Mouse (Mus musculus) hindbrain, embryonic 10.5 days (tissue): ENCODE data around the gene Iffo2. TPM values are rescaled to one million over a fixed set of nuclear protein-coding genes. Genes with fewer than 3 reads are reported as not detected.

Experiments used
- DNase-seq: peaks from one replicate; pipeline ENCODE4 v3.0.0-alpha.2; 2017; ENCODE audit warnings: low spot score
- H3K27ac ChIP-seq: fragments of 300-500 bp; sonication (generic); 2 replicates; pipeline ENCODE4 v1.5.1; 2016; ENCODE audit warnings: mild to moderate bottlenecking, moderate library complexity
- H3K27me3 ChIP-seq: fragments of 300-500 bp; sonication (generic); 2 replicates; pipeline ENCODE4 v1.6.1; 2016; ENCODE audit warnings: mild to moderate bottlenecking; ENCODE audit not compliant: poor library complexity, insufficient read depth, severe bottlenecking
- H3K36me3 ChIP-seq: fragments of 300-500 bp; sonication (generic); 2 replicates; pipeline ENCODE4 v1.6.1; 2016; ENCODE audit warnings: mild to moderate bottlenecking, moderate library complexity
- H3K4me1 ChIP-seq: fragments of 300-500 bp; sonication (generic); replicated peaks from 2 replicates; pipeline ENCODE4 v1.6.1; 2016; ENCODE audit warnings: mild to moderate bottlenecking
- H3K4me3 ChIP-seq: fragments of 300-500 bp; sonication (generic); 2 replicates; pipeline ENCODE4 v1.5.1; 2016; ENCODE audit warnings: mild to moderate bottlenecking, moderate library complexity
- H3K9me3 ChIP-seq: fragments of 300-500 bp; sonication (generic); 2 replicates; pipeline ENCODE4 v1.6.1; 2016; ENCODE audit warnings: mild to moderate bottlenecking, moderate library complexity
- WGBS: fragments of 180-500 bp; shearing (Covaris S2); methylation state at CpG from one replicate; pipeline ENCODE4 v1.1.7; 2016; 5-methylcytosine and 5-hydroxymethylcytosine counted together
- polyA plus RNA-seq: library from polyadenylated mRNA; unstranded; fragments of >200 nt; fragmentation: Nextera tagmentation; extraction: Ambion mirVana; gene quantifications from 2 replicates; pipeline ENCODE4 v1.2.1, GENCODE M21; 2016

Iffo2 gene
- polyA plus RNA-seq, 1 experiment from 2014 or later = 3.6 TPM

GRCm38 (mm10) chr4:139577006-139577405 is 46.7 kb downstream of the Iffo2 start:
- H3K27me3 ChIP-seq = peaks cover 37% of the 10 kb centered on the region
- no peaks in the 10 kb centered on the region for H3K36me3 ChIP-seq
- 86% methylated on average over 7 of the region's 7 CpGs for WGBS
- peak overlapping the region; percentile 91 for H3K4me3 ChIP-seq
- H3K4me1 ChIP-seq = peaks cover 83% of the 10 kb centered on the region
- no peaks in the 10 kb centered on the region for H3K9me3 ChIP-seq
- DNase-seq = no peak
- no peak overlapping the region for H3K27ac ChIP-seq

GRCm38 (mm10) chr4:139578389-139578788 is 48.0 kb downstream of the Iffo2 start:
- Histone ChIP-seq H3K4me3 (no peak overlapping the region), H3K27me3 (peaks cover 24% of the 10 kb centered on the region), H3K27ac (peak overlapping the region; percentile 9; the same call in 1 of the 2 replicates), H3K36me3 (no peaks in the 10 kb centered on the region), H3K4me1 (peaks cover 97% of the 10 kb centered on the region), H3K9me3 (no peaks in the 10 kb centered on the region)
- no peak for DNase-seq
- WGBS = 94% methylated on average over 8 of the region's 8 CpGs

- H3K4me3 ChIP-seq = no peak overlapping the region
- H3K9me3 ChIP-seq = no peaks in the 10 kb centered on the region
- no peak for DNase-seq
- H3K27me3 ChIP-seq = peaks cover 21% of the 10 kb centered on the region
- 0 out of 2 replicates have a peak overlapping the region, but pooled peaks have one; percentile 17 for H3K27ac ChIP-seq
- no peaks in the 10 kb centered on the region for H3K36me3 ChIP-seq
- peaks cover 96% of the 10 kb centered on the region for H3K4me1 ChIP-seq
- 57% methylated on average over 10 of the region's 10 CpGs for WGBS
Observed at GRCm38 (mm10) chr4:139579003-139579402, 48.7 kb downstream of the Iffo2 start.

- 65% methylated on average over 6 of the region's 6 CpGs for WGBS
- H3K4me3 ChIP-seq = no peak overlapping the region
- peak overlapping the region; percentile 17; the same call in 1 of the 2 replicates for H3K27ac ChIP-seq
- H3K9me3 ChIP-seq = no peaks in the 10 kb centered on the region
- peaks cover 21% of the 10 kb centered on the region for H3K27me3 ChIP-seq
- peaks cover 96% of the 10 kb centered on the region for H3K4me1 ChIP-seq
- DNase-seq = no peak
- H3K36me3 ChIP-seq = no peaks in the 10 kb centered on the region
Observed at GRCm38 (mm10) chr4:139579466-139579865, 49.1 kb downstream of the Iffo2 start.

- WGBS = 9% methylated on average over 15 of the region's 15 CpGs
Observed at GRCm38 (mm10) chr4:139580663-139581336, 50.5 kb downstream of the Iffo2 start.

GRCm38 (mm10) chr4:139581427-139582051 is 51.2 kb downstream of the Iffo2 start:
- no peak for DNase-seq
- Histone ChIP-seq H3K36me3 (no peaks in the 10 kb centered on the region), H3K4me3 (peak overlapping the region; percentile 37; the same call in 1 of the 2 replicates), H3K9me3 (no peaks in the 10 kb centered on the region), H3K4me1 (peaks cover 94% of the 10 kb centered on the region), H3K27ac (peak overlapping the region; percentile 92), H3K27me3 (0 out of 2 replicates have a peak, but pooled peaks cover 6% of the 10 kb centered on the region)
- WGBS = 56% methylated on average over 6 of the region's 6 CpGs

More at GRCm38 (mm10) chr4:139580663-139581336, 50.5 kb downstream of the Iffo2 start:
- Histone ChIP-seq H3K36me3 (no peaks in the 10 kb centered on the region), H3K27ac (peak overlapping the region; percentile 92), H3K9me3 (no peaks in the 10 kb centered on the region), H3K4me3 (peak overlapping the region; percentile 37), H3K27me3 (peaks cover 13% of the 10 kb centered on the region), H3K4me1 (peaks cover 96% of the 10 kb centered on the region)
- DNase-seq = peak; percentile 55

- Histone ChIP-seq H3K4me3 (no peak overlapping the region), H3K36me3 (no peaks in the 10 kb centered on the region), H3K27me3 (0 out of 2 replicates have a peak, but pooled peaks cover 2% of the 10 kb centered on the region), H3K27ac (peak overlapping the region; percentile 92), H3K9me3 (no peaks in the 10 kb centered on the region), H3K4me1 (peaks cover 94% of the 10 kb centered on the region)
- DNase-seq = no peak
- WGBS = 82% methylated on average over 6 of the region's 6 CpGs
Observed at GRCm38 (mm10) chr4:139582346-139582745, 52.0 kb downstream of the Iffo2 start.

GRCm38 (mm10) chr4:139582903-139583302 is 52.6 kb downstream of the Iffo2 start:
- H3K9me3 ChIP-seq = no peaks in the 10 kb centered on the region
- no peak for DNase-seq
- H3K4me1 ChIP-seq = peaks cover 95% of the 10 kb centered on the region
- WGBS = 43% methylated on average over 3 of the region's 3 CpGs
- no peaks in the 10 kb centered on the region for H3K36me3 ChIP-seq
- peak overlapping the region; percentile 92 for H3K27ac ChIP-seq
- 0 out of 2 replicates have a peak, but pooled peaks cover 2% of the 10 kb centered on the region for H3K27me3 ChIP-seq
- H3K4me3 ChIP-seq = no peak overlapping the region

GRCm38 (mm10) chr4:139583629-139584245 is 53.4 kb downstream of the Iffo2 start:
- Histone ChIP-seq H3K27me3 (no peaks in the 10 kb centered on the region), H3K27ac (peak overlapping the region; percentile 51; the same call in 1 of the 2 replicates), H3K4me3 (no peak overlapping the region), H3K36me3 (no peaks in the 10 kb centered on the region), H3K9me3 (no peaks in the 10 kb centered on the region), H3K4me1 (peaks cover 90% of the 10 kb centered on the region)
- WGBS = 84% methylated on average over 11 of the region's 11 CpGs
- no peak for DNase-seq

- Histone ChIP-seq H3K27me3 (no peaks in the 10 kb centered on the region), H3K4me3 (no peak overlapping the region), H3K27ac (peak overlapping the region; percentile 51), H3K9me3 (no peaks in the 10 kb centered on the region), H3K4me1 (peaks cover 87% of the 10 kb centered on the region), H3K36me3 (no peaks in the 10 kb centered on the region)
- DNase-seq = no peak
- WGBS = 81% methylated on average over 11 of the region's 11 CpGs
Observed at GRCm38 (mm10) chr4:139584704-139585103, 54.4 kb downstream of the Iffo2 start.

GRCm38 (mm10) chr4:139585713-139586112 is 55.4 kb downstream of the Iffo2 start:
- WGBS = 90% methylated on average over 7 of the region's 7 CpGs
- no peak for DNase-seq
- Histone ChIP-seq H3K9me3 (no peaks in the 10 kb centered on the region), H3K4me1 (peaks cover 87% of the 10 kb centered on the region), H3K36me3 (no peaks in the 10 kb centered on the region), H3K27ac (no peak overlapping the region), H3K4me3 (no peak overlapping the region), H3K27me3 (no peaks in the 10 kb centered on the region)

GRCm38 (mm10) chr4:139587370-139587769 is 57.0 kb downstream of the Iffo2 start:
- H3K27me3 ChIP-seq = no peaks in the 10 kb centered on the region
- 66% methylated on average over 4 of the region's 4 CpGs for WGBS
- peak overlapping the region; percentile 54 for H3K27ac ChIP-seq
- H3K4me1 ChIP-seq = peaks cover 86% of the 10 kb centered on the region
- DNase-seq = no peak
- no peaks in the 10 kb centered on the region for H3K9me3 ChIP-seq
- H3K4me3 ChIP-seq = no peak overlapping the region
- no peaks in the 10 kb centered on the region for H3K36me3 ChIP-seq

GRCm38 (mm10) chr4:139587773-139588172 is 57.4 kb downstream of the Iffo2 start:
- DNase-seq = no peak
- H3K27ac ChIP-seq = peak overlapping the region; percentile 54
- no peaks in the 10 kb centered on the region for H3K9me3 ChIP-seq
- H3K4me3 ChIP-seq = no peak overlapping the region
- no peaks in the 10 kb centered on the region for H3K36me3 ChIP-seq
- H3K27me3 ChIP-seq = no peaks in the 10 kb centered on the region
- peaks cover 86% of the 10 kb centered on the region for H3K4me1 ChIP-seq
- WGBS = 75% methylated on average over 4 of the region's 4 CpGs
